Mouse (Mus musculus): Measurements from ENCODE around the gene Zfp618.

Gene Zfp618

GRCm38 (mm10) chr4:63158961-63159592 lies 193.7 kb downstream of the Zfp618 start:
- peak; percentile 70 for DNase-seq

- DNase-seq: no peak
Observed at GRCm38 (mm10) chr4:63165636-63166035, 200.3 kb downstream of the Zfp618 start.

- DNase-seq: no peak
Observed at GRCm38 (mm10) chr4:63166323-63166722, 200.9 kb downstream of the Zfp618 start.

GRCm38 (mm10) chr4:63170061-63170460 lies 204.7 kb downstream of the Zfp618 start:
- DNase-seq: no peak

GRCm38 (mm10) chr4:63171122-63171521 lies 205.7 kb downstream of the Zfp618 start:
- DNase-seq: no peak

GRCm38 (mm10) chr4:63171969-63172685 lies 206.8 kb downstream of the Zfp618 start, which contains the start of gene Kif12:
TSS of gene Kif12 (minus strand) at chr4:63172131.
- DNase-seq: no peak

GRCm38 (mm10) chr4:63181556-63181955 lies 216.2 kb downstream of the Zfp618 start:
- peak; percentile 60 to 61 for DNase-seq

- no peak for DNase-seq
Observed at GRCm38 (mm10) chr4:63186281-63186870, 221.0 kb downstream of the Zfp618 start.

All from B cell, adult 2 months (primary cell).